Mouse (Mus musculus) CD4-positive helper T cell, adult 2 months (primary cell): ENCODE data around the gene Vma21.

Source experiments
- DNase-seq: peaks from one replicate; pipeline ENCODE4 v3.0.0-alpha.2; 2012; ENCODE audit warnings: low read depth, missing footprints, low spot score

Gene Vma21

GRCm38 (mm10) chrX:71815631-71816345, at the start of gene Vma21:
Vma21 (plus strand) TSS chrX:71815924.
- no peak for DNase-seq

- no peak for DNase-seq
These were observed 47.8 kb upstream of the Vma21 start for GRCm38 (mm10) chrX:71767909-71768308.

- DNase-seq = no peak
These were observed 24.6 kb upstream of the Vma21 start for GRCm38 (mm10) chrX:71791106-71791505.

DNA sequence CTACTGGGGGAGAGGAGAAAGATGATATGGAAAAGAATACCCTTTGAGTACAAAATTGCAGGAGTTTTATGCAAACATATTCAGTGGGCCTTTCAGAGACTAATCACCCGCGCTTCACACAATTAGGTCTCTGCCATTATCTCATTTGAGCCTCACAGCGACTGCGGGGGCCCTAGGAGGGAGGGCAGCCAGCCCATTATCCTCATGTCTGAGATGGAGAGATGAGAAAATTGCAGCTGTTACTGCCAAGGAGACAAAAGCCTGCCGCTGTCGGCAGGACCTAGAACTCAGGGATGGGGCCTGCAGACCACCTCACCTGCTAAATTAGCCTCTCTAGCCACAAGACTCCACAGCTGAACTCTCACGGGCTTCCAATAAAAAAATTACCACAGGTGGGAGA, 18.0 kb upstream of the Vma21 start:
- DNase-seq = no peak

DNA sequence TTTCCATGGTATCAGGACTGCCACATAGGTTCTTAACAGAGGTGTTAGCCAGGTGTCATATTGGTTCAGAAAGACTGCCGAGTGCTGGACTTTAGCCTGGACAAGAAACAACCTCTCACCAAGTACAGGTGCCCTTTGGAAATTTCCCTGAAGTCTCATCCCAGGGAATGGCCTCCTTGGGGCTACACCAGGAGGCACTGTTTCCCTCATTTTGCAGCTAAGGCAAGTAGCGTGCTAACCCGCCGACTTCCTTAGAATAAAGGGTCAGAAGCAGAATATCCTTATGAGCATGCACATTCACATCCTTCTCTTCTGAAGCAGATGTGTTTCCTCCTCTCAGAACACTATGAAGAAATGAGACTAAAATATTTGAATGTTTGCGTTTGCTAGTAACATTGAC, 16.8 kb upstream of the Vma21 start:
- DNase-seq = no peak

GRCm38 (mm10) chrX:71811966-71812835, 3.5 kb upstream of the Vma21 start:
- DNase-seq = no peak

- peak; percentile 91 for DNase-seq
These were observed 705 bp downstream of the Vma21 start for GRCm38 (mm10) chrX:71816401-71816857.

- no peak for DNase-seq
These were observed 1.2 kb downstream of the Vma21 start for GRCm38 (mm10) chrX:71816931-71817361.

- DNase-seq = no peak
These were observed 23.2 kb downstream of the Vma21 start for GRCm38 (mm10) chrX:71838911-71839310.

GRCm38 (mm10) chrX:71846696-71847095, 31.0 kb downstream of the Vma21 start:
- no peak for DNase-seq

- DNase-seq = no peak
These were observed 38.1 kb downstream of the Vma21 start for GRCm38 (mm10) chrX:71853798-71854197.
